Mouse (Mus musculus) forebrain, embryonic 10.5 days (tissue): ENCODE data around the gene Rbm25. TPM values are rescaled to one million over a fixed set of nuclear protein-coding genes. Genes with fewer than 3 reads are reported as not detected.
"Not testable (repeated sequence)": the region's sequence is repeated elsewhere in the genome, so short reads cannot be mapped to it uniquely, and the experiment has no call there.

ENCODE experiments used
- DNase-seq: peaks from one replicate; pipeline ENCODE4 v3.0.0-alpha.2; 2017; ENCODE audit warnings: low spot score; ENCODE audit errors: extremely low spot score
- H3K27ac ChIP-seq: fragments of 300-500 bp; sonication (generic); 2 replicates; pipeline ENCODE4 v1.5.1; 2016; ENCODE audit warnings: mild to moderate bottlenecking
- H3K27me3 ChIP-seq: fragments of 300-500 bp; sonication (generic); 2 replicates; pipeline ENCODE4 v1.6.1; 2016; ENCODE audit warnings: mild to moderate bottlenecking; ENCODE audit not compliant: poor library complexity, severe bottlenecking
- H3K36me3 ChIP-seq: fragments of 300-500 bp; sonication (generic); replicated peaks from 2 replicates; pipeline ENCODE4 v1.6.1; 2016; ENCODE audit warnings: mild to moderate bottlenecking, moderate library complexity
- H3K4me1 ChIP-seq: fragments of 300-500 bp; sonication (generic); 2 replicates; pipeline ENCODE4 v1.6.1; 2016
- H3K4me3 ChIP-seq: fragments of 300-500 bp; sonication (generic); 2 replicates; pipeline ENCODE4 v1.5.1; 2016; ENCODE audit warnings: mild to moderate bottlenecking, moderate library complexity
- H3K9me3 ChIP-seq: fragments of 300-500 bp; sonication (generic); 2 replicates; pipeline ENCODE4 v1.6.1; 2016; ENCODE audit warnings: mild to moderate bottlenecking, moderate library complexity
- WGBS: fragments of 180-500 bp; shearing (Covaris S2); methylation state at CpG from one replicate; pipeline ENCODE4 v1.1.7; 2016; 5-methylcytosine and 5-hydroxymethylcytosine counted together
- polyA plus RNA-seq: library from polyadenylated mRNA; unstranded; fragments of >200 nt; fragmentation: Nextera tagmentation; extraction: Ambion mirVana; gene quantifications from 2 replicates; pipeline ENCODE4 v1.2.1, GENCODE M21; 2016

Rbm25 gene
- polyA plus RNA-seq = 294 and 319 TPM in 2 replicates

GRCm38 (mm10) chr12:83630936-83631335, at the start of gene Rbm25:
Rbm25 (plus strand) TSS chr12:83631236.
- H3K9me3 ChIP-seq, DNase-seq, H3K27me3 ChIP-seq: not testable (repeated sequence)
- H3K4me1 ChIP-seq = peaks cover 10% of the 10 kb centered on the region
- H3K4me3 ChIP-seq = peak within 1 kb of the TSS; percentile 78
- peaks cover 21% of the 10 kb centered on the region for H3K36me3 ChIP-seq
- H3K27ac ChIP-seq = peak within 1 kb of the TSS; percentile 96
- WGBS = no CpG with 5 or more reads among the region's 5 CpGs

GRCm38 (mm10) chr12:83582106-83582505, 48.9 kb upstream of the Rbm25 start:
- 74% methylated on average over 4 of the region's 4 CpGs for WGBS
- H3K4me3 ChIP-seq = no peak overlapping the region

GRCm38 (mm10) chr12:83582747-83583146, 48.3 kb upstream of the Rbm25 start:
- Histone ChIP-seq H3K27ac (no peak overlapping the region), H3K36me3 (peaks cover 54% of the 10 kb centered on the region), H3K9me3 (no peaks in the 10 kb centered on the region), H3K4me1 (peaks cover 12% of the 10 kb centered on the region; the same call in 1 of the 2 replicates), H3K27me3 (no peaks in the 10 kb centered on the region), H3K4me3 (no peak overlapping the region)
- DNase-seq = no peak
- 80% methylated on average over 4 of the region's 4 CpGs for WGBS

More at GRCm38 (mm10) chr12:83582106-83582505, 48.9 kb upstream of the Rbm25 start:
- DNase-seq = no peak
- Histone ChIP-seq H3K27ac (no peak overlapping the region), H3K36me3 (peaks cover 49% of the 10 kb centered on the region), H3K9me3 (no peaks in the 10 kb centered on the region), H3K27me3 (no peaks in the 10 kb centered on the region), H3K4me1 (peaks cover 12% of the 10 kb centered on the region; the same call in 1 of the 2 replicates)

- H3K27me3 ChIP-seq = no peaks in the 10 kb centered on the region
- WGBS = 93% methylated on average over 5 of the region's 5 CpGs
- H3K36me3 ChIP-seq = peaks cover 84% of the 10 kb centered on the region
- H3K9me3 ChIP-seq = no peaks in the 10 kb centered on the region
- DNase-seq = no peak
- no peak overlapping the region for H3K4me3 ChIP-seq
- no peaks in the 10 kb centered on the region for H3K4me1 ChIP-seq
- H3K27ac ChIP-seq = no peak overlapping the region
Measured at GRCm38 (mm10) chr12:83586628-83587027, 44.4 kb upstream of the Rbm25 start.

- Histone ChIP-seq H3K27me3 (no peaks in the 10 kb centered on the region), H3K9me3 (no peaks in the 10 kb centered on the region), H3K4me1 (peaks cover 12% of the 10 kb centered on the region), H3K36me3 (peaks cover 82% of the 10 kb centered on the region), H3K27ac (no peak overlapping the region), H3K4me3 (no peak overlapping the region)
- DNase-seq = no peak
- 92% methylated on average over 8 of the region's 8 CpGs for WGBS
Measured at GRCm38 (mm10) chr12:83591754-83592501, 39.1 kb upstream of the Rbm25 start.

GRCm38 (mm10) chr12:83594454-83595040, 36.5 kb upstream of the Rbm25 start:
- Histone ChIP-seq H3K4me1 (peaks cover 12% of the 10 kb centered on the region), H3K9me3 (no peaks in the 10 kb centered on the region), H3K27ac (no peak overlapping the region), H3K36me3 (peaks cover 56% of the 10 kb centered on the region), H3K4me3 (no peak overlapping the region), H3K27me3 (no peaks in the 10 kb centered on the region)
- WGBS = 93% methylated on average over 9 of the region's 9 CpGs
- DNase-seq = no peak

GRCm38 (mm10) chr12:83596191-83596954, 34.7 kb upstream of the Rbm25 start:
- 9% methylated on average over 20 of the region's 20 CpGs for WGBS
- Histone ChIP-seq H3K4me3 (peak overlapping the region; percentile 92), H3K27ac (peak overlapping the region; percentile 96), H3K27me3 (no peaks in the 10 kb centered on the region), H3K36me3 (peaks cover 37% of the 10 kb centered on the region), H3K4me1 (peaks cover 12% of the 10 kb centered on the region), H3K9me3 (no peaks in the 10 kb centered on the region)
- DNase-seq = no peak

GRCm38 (mm10) chr12:83597025-83597501, 34.0 kb upstream of the Rbm25 start, which contains the start of gene Zfyve1:
Zfyve1 (minus strand) TSS chr12:83597222.
- under 1% methylated on average over 28 of the region's 28 CpGs for WGBS

GRCm38 (mm10) chr12:83597881-83598280, 33.2 kb upstream of the Rbm25 start:
- Histone ChIP-seq H3K36me3 (peaks cover 22% of the 10 kb centered on the region), H3K27ac (no peak overlapping the region), H3K9me3 (no peaks in the 10 kb centered on the region), H3K4me1 (peaks cover 12% of the 10 kb centered on the region), H3K27me3 (no peaks in the 10 kb centered on the region), H3K4me3 (peak overlapping the region; percentile 92; the same call in 1 of the 2 replicates)
- 86% methylated on average over 2 of the region's 2 CpGs for WGBS
- no peak for DNase-seq

More at GRCm38 (mm10) chr12:83597025-83597501, 34.0 kb upstream of the Rbm25 start, which contains the start of gene Zfyve1:
- Histone ChIP-seq H3K9me3 (no peaks in the 10 kb centered on the region), H3K27ac (peak within 1 kb of the TSS; percentile 96), H3K36me3 (peaks cover 30% of the 10 kb centered on the region), H3K27me3 (no peaks in the 10 kb centered on the region), H3K4me3 (peak within 1 kb of the TSS; percentile 92), H3K4me1 (peaks cover 12% of the 10 kb centered on the region)
- peak; percentile 95 for DNase-seq

GRCm38 (mm10) chr12:83602285-83602684, 28.8 kb upstream of the Rbm25 start:
- Histone ChIP-seq H3K27ac (no peak overlapping the region), H3K4me1 (no peaks in the 10 kb centered on the region), H3K4me3 (no peak overlapping the region), H3K9me3 (no peaks in the 10 kb centered on the region), H3K36me3 (no peaks in the 10 kb centered on the region), H3K27me3 (no peaks in the 10 kb centered on the region)
- WGBS = 83% methylated on average over 5 of the region's 5 CpGs
- DNase-seq = no peak

GRCm38 (mm10) chr12:83606411-83606810, 24.6 kb upstream of the Rbm25 start:
- not testable (repeated sequence) for H3K9me3 ChIP-seq, H3K27ac ChIP-seq, H3K27me3 ChIP-seq, DNase-seq, H3K4me1 ChIP-seq, H3K4me3 ChIP-seq, H3K36me3 ChIP-seq
- WGBS = 82% methylated on average over 2 of the region's 2 CpGs

GRCm38 (mm10) chr12:83617261-83617660, 13.8 kb upstream of the Rbm25 start:
- Histone ChIP-seq H3K27ac (no peak overlapping the region), H3K9me3 (no peaks in the 10 kb centered on the region), H3K27me3 (no peaks in the 10 kb centered on the region), H3K4me1 (no peaks in the 10 kb centered on the region), H3K4me3 (no peak overlapping the region), H3K36me3 (no peaks in the 10 kb centered on the region)
- WGBS = 94% methylated on average over 5 of the region's 5 CpGs
- no peak for DNase-seq
